Mouse (Mus musculus) ovary, postnatal 14 days (tissue): ENCODE data around the gene Zfpm1.
A peak's percentile ranks its signal among the peaks of the same experiment; 100 is the strongest.

Experiments
- DNase-seq: peaks from one replicate; pipeline ENCODE4 v3.0.0; 2022; ENCODE audit warnings: low spot score

Gene Zfpm1

DNA sequence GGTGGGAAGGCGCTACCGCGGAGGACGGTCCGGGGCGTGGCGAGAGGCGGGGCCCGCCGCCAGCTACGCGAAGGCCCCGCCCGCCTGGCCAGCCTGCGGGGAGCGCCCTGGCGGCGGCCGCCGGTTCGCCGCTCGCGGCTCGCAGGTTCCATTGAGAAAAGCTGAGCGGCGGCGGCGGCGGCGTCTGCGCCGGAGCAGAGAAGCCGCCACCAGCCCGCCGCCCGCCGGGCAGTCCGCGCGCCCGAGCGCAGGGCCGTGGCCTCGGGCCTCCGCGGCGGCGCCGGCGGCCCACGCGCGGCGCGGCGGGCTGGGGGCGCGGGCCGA is at the start of gene Zfpm1:
Zfpm1 (plus strand) TSS at position 107 of the 324 bp plus-strand sequence.
- no peak for DNase-seq

DNA sequence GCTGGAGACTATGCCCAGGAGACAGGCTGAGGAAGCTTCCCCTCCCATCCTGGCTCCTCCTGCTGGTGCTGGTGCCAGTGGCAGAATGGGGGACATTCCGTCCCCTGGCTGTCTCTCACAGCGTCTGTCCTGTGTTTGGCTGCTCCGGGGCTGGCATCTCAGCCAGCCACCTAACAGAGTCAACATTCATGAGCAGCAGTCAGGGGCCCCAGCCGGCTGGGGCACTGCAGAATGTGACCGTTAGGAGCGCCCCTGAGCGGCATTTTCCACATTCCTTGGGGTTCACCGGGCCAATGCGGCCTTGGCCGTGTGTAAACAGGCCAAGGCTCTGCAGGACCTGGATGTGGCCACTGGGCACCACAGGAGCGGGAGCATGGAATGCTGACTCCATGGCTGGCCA is 47.9 kb upstream of the Zfpm1 start:
- DNase-seq, result no peak

DNA sequence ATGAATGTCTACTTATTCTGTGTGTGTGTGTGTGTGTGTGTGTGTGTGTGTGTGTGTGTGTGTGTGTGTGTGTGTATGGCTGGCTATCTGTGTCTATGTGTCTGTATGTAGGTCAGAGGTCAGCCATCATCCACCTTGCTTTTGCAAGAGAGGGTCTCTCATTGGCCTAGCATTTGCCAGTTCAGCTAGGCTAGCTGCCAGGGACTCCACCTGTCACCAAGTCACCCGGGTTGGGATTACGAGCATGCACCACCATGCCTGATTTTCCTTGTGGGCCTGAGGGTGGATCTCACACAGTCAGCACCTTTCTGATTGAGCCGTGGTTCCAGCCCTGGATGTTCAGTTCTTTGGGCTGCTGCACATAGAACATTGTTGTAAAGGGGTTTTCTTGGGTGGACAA is 45.4 kb upstream of the Zfpm1 start:
- DNase-seq, result no peak

DNA sequence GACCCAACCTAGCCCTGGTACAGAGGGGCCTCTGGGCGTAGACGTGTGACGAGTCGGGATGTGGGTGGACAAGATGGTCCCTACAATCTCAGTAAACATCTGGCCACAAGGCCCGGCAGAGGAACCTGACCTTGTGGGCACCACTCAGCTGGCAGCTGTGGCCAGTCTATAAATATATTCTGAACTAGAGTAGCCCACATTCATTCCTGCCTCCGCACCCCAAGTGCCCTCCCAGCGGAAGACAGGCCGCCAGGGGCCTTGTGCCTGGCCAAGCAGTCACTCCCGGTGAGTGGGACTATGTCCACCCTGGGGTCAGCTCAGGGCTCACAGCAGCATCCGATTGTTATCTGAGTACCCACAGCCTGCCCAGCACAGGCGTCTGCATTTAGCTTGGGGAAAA is 43.7 kb upstream of the Zfpm1 start:
- no peak for DNase-seq

DNA sequence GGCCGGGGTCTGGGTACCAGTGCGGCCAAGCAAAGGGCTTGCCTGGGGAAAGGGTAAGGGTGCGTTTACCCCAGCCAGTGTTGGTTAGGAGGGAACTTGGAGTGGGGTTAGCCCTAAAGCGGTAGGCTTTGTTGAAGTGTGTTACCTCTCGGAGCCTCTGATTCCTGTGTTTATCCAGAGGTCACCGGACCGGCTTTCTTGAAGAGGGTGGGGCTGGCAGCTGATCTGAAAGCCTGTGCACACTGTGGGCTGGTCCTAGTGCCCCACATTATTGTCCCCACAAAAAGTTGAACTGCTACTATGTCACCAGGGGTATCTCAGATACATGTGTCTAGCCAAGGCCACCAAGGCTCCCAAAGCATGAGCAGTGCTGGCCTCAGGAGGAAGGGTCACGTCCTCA is 43.2 kb upstream of the Zfpm1 start:
- DNase-seq, result no peak

DNA sequence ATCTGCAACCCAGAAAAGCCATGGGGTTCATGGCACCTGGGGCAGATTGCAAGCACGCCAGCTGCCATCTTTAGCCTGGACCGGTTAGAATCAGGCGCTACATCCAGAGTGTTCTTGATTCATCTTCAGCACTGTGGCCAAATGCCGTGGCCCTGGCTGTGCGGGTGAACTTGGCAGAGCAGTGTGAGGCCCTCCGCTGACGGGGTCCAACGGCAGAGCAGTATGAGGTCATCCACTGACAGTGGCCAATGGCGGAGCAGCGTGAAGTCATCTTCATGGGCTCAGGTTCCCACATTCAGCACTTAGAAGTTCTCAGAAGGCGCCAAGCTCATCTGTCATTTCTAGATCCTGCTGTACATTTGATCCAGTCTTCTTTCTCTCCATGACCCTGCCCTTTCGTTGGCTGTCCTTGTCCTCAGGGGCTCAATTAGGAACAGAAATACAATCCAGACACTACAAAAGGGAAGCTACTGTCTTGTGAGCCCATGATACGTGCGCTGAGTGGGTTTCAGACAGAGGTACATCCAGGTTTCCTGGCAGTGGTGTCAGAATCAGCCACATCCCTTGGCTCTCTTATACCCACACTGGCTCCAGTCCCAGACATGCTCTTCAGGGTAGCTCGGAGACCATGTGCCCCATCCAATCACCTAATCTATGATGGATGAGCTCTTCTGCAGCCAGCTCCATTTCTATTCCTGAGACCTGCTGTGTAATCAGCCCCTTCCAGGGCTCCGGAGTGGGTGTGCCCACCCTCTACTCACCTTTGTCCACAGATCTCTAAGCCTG is 41.5 kb upstream of the Zfpm1 start:
- no peak for DNase-seq

GRCm38 (mm10) chr8:122243310-122243709 is 38.6 kb upstream of the Zfpm1 start:
- DNase-seq, result no peak

- DNase-seq, result no peak
Measured at GRCm38 (mm10) chr8:122245161-122245560, 36.8 kb upstream of the Zfpm1 start.

GRCm38 (mm10) chr8:122246257-122247211 is 35.4 kb upstream of the Zfpm1 start:
- no peak for DNase-seq

DNA sequence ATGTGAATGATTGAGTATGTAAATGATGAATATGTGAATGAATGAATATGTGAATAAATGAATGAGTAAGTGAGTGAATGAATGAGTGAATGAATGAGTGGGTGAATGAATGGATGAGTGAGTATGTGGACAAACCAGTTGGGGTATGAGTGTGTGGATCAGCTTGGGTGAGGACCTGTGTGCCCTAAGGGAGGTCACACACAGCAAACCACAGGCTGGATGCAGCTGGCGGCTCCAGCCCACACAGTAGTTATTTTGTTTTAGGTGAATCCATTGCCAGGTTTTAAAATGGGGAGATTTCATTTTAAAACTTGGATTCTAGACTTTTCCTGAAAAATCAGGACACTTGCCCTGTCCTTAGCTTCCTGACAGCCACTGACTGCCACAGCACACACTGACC is 30.2 kb upstream of the Zfpm1 start:
- DNase-seq, result no peak

- DNase-seq, result no peak
Measured at GRCm38 (mm10) chr8:122252366-122252765, 29.6 kb upstream of the Zfpm1 start.

- DNase-seq, result peak; percentile 79
Measured at GRCm38 (mm10) chr8:122259351-122259750, 22.6 kb upstream of the Zfpm1 start.

- DNase-seq, result no peak
Measured at GRCm38 (mm10) chr8:122260755-122261154, 21.2 kb upstream of the Zfpm1 start.

DNA sequence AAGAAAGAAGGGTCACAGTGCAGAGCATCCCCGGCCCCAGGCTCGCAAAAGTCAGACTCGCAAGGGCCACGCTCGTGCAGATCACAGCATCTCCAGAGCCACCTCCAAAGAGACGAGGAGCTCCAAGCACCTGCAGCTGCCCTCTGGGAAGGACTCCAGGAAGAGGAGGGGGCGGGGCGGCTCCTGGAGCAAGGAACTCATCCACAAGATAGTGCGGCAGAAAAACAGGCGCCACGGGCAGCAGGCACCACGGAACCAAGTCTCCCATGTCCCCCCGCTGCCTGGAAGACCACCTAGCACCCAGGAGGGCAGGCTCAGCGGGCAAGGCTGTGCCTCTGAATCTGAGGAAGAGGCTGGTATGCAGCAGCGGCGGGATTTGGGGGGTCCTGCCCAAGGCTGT is 19.1 kb upstream of the Zfpm1 start:
- DNase-seq, result no peak

GRCm38 (mm10) chr8:122264243-122264642 is 17.7 kb upstream of the Zfpm1 start:
- no peak for DNase-seq

GRCm38 (mm10) chr8:122265522-122265921 is 16.4 kb upstream of the Zfpm1 start:
- no peak for DNase-seq

GRCm38 (mm10) chr8:122266867-122267266 is 15.1 kb upstream of the Zfpm1 start:
- DNase-seq, result no peak

GRCm38 (mm10) chr8:122268861-122269260 is 13.1 kb upstream of the Zfpm1 start:
- DNase-seq, result no peak

- DNase-seq, result peak; percentile 73
Measured at GRCm38 (mm10) chr8:122269404-122269803, 12.5 kb upstream of the Zfpm1 start.

GRCm38 (mm10) chr8:122270555-122270954 is 11.4 kb upstream of the Zfpm1 start:
- DNase-seq, result no peak

GRCm38 (mm10) chr8:122273152-122273551 is 8.8 kb upstream of the Zfpm1 start:
- DNase-seq, result peak; percentile 80

DNA sequence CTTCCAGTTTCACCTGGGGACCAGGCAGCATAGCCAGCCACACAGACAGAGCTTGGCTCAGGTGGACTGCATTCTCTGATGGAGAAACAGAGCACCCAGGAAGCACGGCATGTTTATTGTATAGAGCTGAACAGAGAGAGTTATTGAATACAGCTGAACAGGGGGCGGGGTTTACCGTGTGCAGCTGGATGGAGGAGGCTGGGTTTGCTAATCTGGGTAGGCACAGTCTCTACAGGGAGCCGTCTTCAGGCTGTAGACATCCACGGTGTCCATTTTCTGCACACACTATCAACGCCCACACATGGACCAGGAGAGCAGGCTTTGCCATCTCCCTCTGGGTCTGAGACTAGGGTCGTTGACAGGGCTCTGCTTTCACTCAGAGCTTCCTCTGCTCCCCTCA is 8.1 kb upstream of the Zfpm1 start:
- no peak for DNase-seq
